ENCODE assay signal across 32 mouse cellular contexts in genomic region chr13:41886120-41886519, GRCm38 (mm10). TPM values are rescaled to one million over a fixed set of nuclear protein-coding genes. Genes with fewer than 3 reads are reported as not detected.
"Had no signal": no experiment of that assay in that cellular context is flagged by ENCODE, and none has a peak within 500 bp of the region (broad histone marks: within the 10 kb centered on the region; RNA-seq: fewer than 3 reads in every experiment).

No protein-coding gene starts in this region.

- ATAC-seq: forebrain, embryonic 13.5 days; forebrain, embryonic 14.5 days; forebrain, embryonic 15.5 days; forebrain, embryonic 16.5 days; forebrain, postnatal 0 days had no signal

- H3K27me3 ChIP-seq: embryonic facial prominence, embryonic 12.5 days; embryonic facial prominence, embryonic 13.5 days; embryonic facial prominence, embryonic 15.5 days; forebrain, embryonic 12.5 days; forebrain, embryonic 13.5 days; forebrain, embryonic 15.5 days had no signal

- H3K36me3 ChIP-seq: embryonic facial prominence, embryonic 10.5 days; embryonic facial prominence, embryonic 12.5 days; embryonic facial prominence, embryonic 13.5 days; embryonic facial prominence, embryonic 15.5 days; forebrain, embryonic 10.5 days; forebrain, embryonic 12.5 days; forebrain, embryonic 15.5 days; heart, embryonic 10.5 days had no signal

- DNase-seq: cerebellum, adult 18-20 months; cerebellum, adult 2 months; cerebellum, adult 8-10 months; cerebellum, adult 9-10 months; cerebellum, adult 9-11 months; cerebellum, postnatal 10 days; cerebellum, postnatal 14 days; cerebellum, postnatal 25 days; cerebellum, postnatal 36 days; embryo, embryonic 11 days; forebrain, postnatal 0 days; gastrocnemius, adult 2 months; gastrocnemius, postnatal 10 days; gastrocnemius, postnatal 14 days; gastrocnemius, postnatal 25 days; gastrocnemius, postnatal 36 days; heart, adult 2 months had no signal

RNA-seq across cellular contexts. Expression of gene Adtrp, which starts 38.6 kb away (rescaled TPM):
- total RNA-seq: common myeloid progenitor, adult 5-6 weeks; forebrain, postnatal 0 days; gastrocnemius, adult 2 months; gastrocnemius, postnatal 10 days had no signal
- polyA plus RNA-seq: embryonic facial prominence, embryonic 10.5 days; erythroblast, embryonic 14.5 days; forebrain, embryonic 10.5 days; forebrain, embryonic 11.5 days; forebrain, embryonic 13.5 days; forebrain, embryonic 14.5 days; forebrain, embryonic 15.5 days; forebrain, embryonic 16.5 days; forebrain, postnatal 0 days; heart, embryonic 11.5 days had no signal
